In the genomic region with DNA sequence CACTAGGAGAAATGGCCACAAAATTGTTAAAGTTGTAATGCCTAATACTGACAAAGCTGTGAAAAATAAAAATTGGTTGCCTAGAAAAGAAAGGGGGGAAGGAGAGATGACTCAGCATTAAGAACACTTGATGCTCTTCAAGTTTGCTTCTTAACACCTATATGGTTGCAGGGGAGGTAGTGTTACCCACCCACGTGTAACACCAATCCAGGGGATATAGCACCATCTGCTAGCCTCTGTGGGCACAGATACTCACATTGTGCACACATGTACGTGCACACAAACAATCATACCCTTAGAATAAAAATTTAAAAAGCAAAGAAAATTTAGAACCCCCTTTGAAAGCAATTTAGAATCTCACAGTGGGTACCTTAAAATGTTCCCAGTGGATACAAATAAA, we compare ENCODE assay signal across 24 mouse cellular contexts.
DNase-seq lines count a peak whose midpoint lies in the region; ATAC-seq and TF ChIP-seq lines count a peak whose summit lies in the region.
"Had no signal": no experiment of that assay in that cellular context is flagged by ENCODE, and none has a peak within 500 bp of the region (broad histone marks: within the 10 kb centered on the region; RNA-seq: fewer than 3 reads in every experiment).

No protein-coding gene starts in this region.

- H3K27me3 ChIP-seq in stomach, postnatal 0 days (ENCODE audit: control insufficient read depth, insufficient read depth, low read length): no peaks in the 10 kb centered on the region
- H3K27me3 ChIP-seq: embryonic facial prominence, embryonic 15.5 days; forebrain, embryonic 15.5 days; heart, embryonic 13.5 days; hindbrain, embryonic 15.5 days had no signal

- H3K4me1 ChIP-seq in stomach, postnatal 0 days (replicated peaks; ENCODE audit: control insufficient read depth, insufficient read depth): no peaks in the 10 kb centered on the region
- H3K4me1 ChIP-seq: embryonic facial prominence, embryonic 15.5 days; forebrain, embryonic 10.5 days; forebrain, embryonic 15.5 days; heart, embryonic 13.5 days; hindbrain, embryonic 15.5 days had no signal

- H3K27ac ChIP-seq in stomach, postnatal 0 days (replicated peaks): no peak overlapping the region
- H3K27ac ChIP-seq: embryonic facial prominence, embryonic 15.5 days; forebrain, embryonic 10.5 days; forebrain, embryonic 15.5 days; heart, embryonic 13.5 days; hindbrain, embryonic 15.5 days had no signal

- H3K4me3 ChIP-seq in stomach, postnatal 0 days (ENCODE audit: low read depth, low read length): no peak overlapping the region
- H3K4me3 ChIP-seq: embryonic facial prominence, embryonic 15.5 days; erythroblast, embryonic 14.5 days; forebrain, embryonic 10.5 days; forebrain, embryonic 15.5 days; heart, embryonic 13.5 days; hindbrain, embryonic 15.5 days had no signal

- 80% methylated on average over 2 of the region's 2 CpGs for WGBS in stomach, postnatal 0 days

- H3K9me3 ChIP-seq in stomach, postnatal 0 days (ENCODE audit: control insufficient read depth, low read length): no peaks in the 10 kb centered on the region
- H3K9me3 ChIP-seq: embryonic facial prominence, embryonic 15.5 days; forebrain, embryonic 10.5 days; forebrain, embryonic 15.5 days; heart, embryonic 13.5 days; hindbrain, embryonic 15.5 days had no signal

- TF ChIP-seq CTCF in stomach, postnatal 0 days (IDR thresholded peaks at IDR 0.05; ENCODE audit: low read depth): no peak

- H3K36me3 ChIP-seq in stomach, postnatal 0 days (ENCODE audit: control insufficient read depth, insufficient read depth, low read length): no peaks in the 10 kb centered on the region
- H3K36me3 ChIP-seq: embryonic facial prominence, embryonic 15.5 days; forebrain, embryonic 10.5 days; forebrain, embryonic 15.5 days; G1E; heart, embryonic 13.5 days; hindbrain, embryonic 15.5 days had no signal

- TF ChIP-seq EP300 in stomach, postnatal 0 days (optimal IDR thresholded peaks at IDR 0.05): no peak

- no peak for DNase-seq in frontal cortex, postnatal 14 days (ENCODE audit: low spot score in 2 of 2)
- DNase-seq in left cerebral cortex, adult 18-20 months (ENCODE audit: low spot score in 2 of 2): peak; percentile 29 to 36
- no peak for DNase-seq in left cerebral cortex, adult 11 months (ENCODE audit: low spot score)
- DNase-seq in right cerebral cortex, adult 2 months (ENCODE audit: low spot score in 2 of 2): peak; percentile 46 to 48
- DNase-seq in right cerebral cortex, postnatal 4 days: no peak
- no peak for DNase-seq in stomach, postnatal 0 days (ENCODE audit: low spot score)
- DNase-seq: adrenal gland, adult 8-10 months; adrenal gland, postnatal 36 days; B cell, adult 2 months; cerebellum, adult 11 months; cerebellum, adult 8-10 months; cerebellum, postnatal 14 days; embryo, embryonic 11 days; gastrocnemius, postnatal 14 days; heart, postnatal 36 days had no signal

- H3K9ac ChIP-seq in stomach, postnatal 0 days (ENCODE audit: low read length): no peak overlapping the region
- H3K9ac ChIP-seq: embryonic facial prominence, embryonic 15.5 days; forebrain, embryonic 15.5 days; heart, embryonic 13.5 days; hindbrain, embryonic 15.5 days had no signal

- no peak overlapping the region for H3K4me2 ChIP-seq in stomach, postnatal 0 days (replicated peaks; ENCODE audit: low read depth)
- H3K4me2 ChIP-seq: embryonic facial prominence, embryonic 15.5 days; forebrain, embryonic 15.5 days; heart, embryonic 13.5 days; hindbrain, embryonic 15.5 days had no signal

- ATAC-seq in frontal cortex, adult (ENCODE audit: low TSS enrichment): peak; percentile 93
- ATAC-seq in stomach, postnatal 0 days (ENCODE audit: low FRiP score, low TSS enrichment): no peak
- ATAC-seq: CD4-positive, CD25-positive, alpha-beta regulatory T cell, adult 4 months; forebrain, embryonic 15.5 days had no signal

Comparison
In these comparisons a context has a peak if more than half of its experiments do, and no peak if none do; other contexts are left out.
1. DNase-seq: peak in left cerebral cortex, adult 18-20 months (2 of 2) and right cerebral cortex, adult 2 months (2 of 2); none in frontal cortex, postnatal 14 days (0 of 2), left cerebral cortex, adult 11 months (single experiment), right cerebral cortex, postnatal 4 days (single experiment) and stomach, postnatal 0 days (single experiment).